Mouse (Mus musculus): ENCODE data around the gene Lrig2.
"Not testable (repeated sequence)": the region's sequence is repeated elsewhere in the genome, so short reads cannot be mapped to it uniquely, and the experiment has no call there.

The Lrig2 gene

DNA sequence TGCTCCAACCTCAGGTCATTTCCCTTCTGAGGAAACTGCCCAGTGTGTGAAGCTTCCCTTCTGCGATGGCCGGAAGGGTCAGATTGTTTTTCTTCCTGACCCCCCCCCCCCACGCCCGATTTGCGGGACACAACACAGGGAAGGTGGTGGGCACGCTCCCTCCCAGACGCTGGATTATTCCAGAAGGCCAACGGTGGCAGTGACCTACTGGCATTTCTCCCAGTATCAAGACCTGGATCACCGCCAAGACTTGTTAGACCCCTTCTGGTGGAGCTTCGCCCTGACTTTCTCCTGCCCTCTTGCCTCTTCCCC, 79.9 kb downstream of the Lrig2 start:
- DNase-seq (ENCODE audit: low spot score) = no peak

DNA sequence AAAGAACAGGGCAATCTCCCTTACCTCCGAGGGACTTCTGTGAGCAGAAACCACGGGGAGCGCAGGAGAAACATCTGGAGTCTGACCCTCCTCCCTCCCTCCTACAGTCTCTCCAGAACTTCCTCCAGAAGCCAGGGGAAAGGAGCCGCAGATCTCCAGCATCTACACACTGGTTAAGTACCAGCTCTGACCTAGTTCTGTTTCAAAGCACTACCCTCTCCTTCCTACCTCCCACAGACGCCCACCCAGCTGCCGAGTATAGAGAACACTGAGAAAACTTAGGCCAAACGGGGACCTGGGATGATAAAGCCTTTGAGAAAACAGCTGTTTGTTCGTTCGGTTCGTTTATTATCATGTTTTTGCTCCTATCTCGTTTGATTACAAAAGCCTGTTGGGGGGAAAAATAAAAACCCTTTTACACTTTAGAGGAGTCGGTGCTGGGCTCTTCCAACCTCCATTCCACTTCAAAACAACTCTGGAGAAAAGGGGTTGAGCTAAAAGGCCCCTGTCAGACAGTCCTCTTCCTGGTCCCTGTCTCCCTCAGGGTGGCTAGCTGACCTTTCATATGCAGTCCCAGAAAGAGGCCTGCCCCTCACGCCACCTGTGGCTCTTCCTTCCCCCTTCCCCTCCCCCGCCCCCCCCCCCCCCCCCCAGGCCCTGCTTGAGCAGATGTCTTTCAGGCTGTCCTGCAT, 80.4 kb downstream of the Lrig2 start:
- DNase-seq (ENCODE audit: low spot score) = no peak

DNA sequence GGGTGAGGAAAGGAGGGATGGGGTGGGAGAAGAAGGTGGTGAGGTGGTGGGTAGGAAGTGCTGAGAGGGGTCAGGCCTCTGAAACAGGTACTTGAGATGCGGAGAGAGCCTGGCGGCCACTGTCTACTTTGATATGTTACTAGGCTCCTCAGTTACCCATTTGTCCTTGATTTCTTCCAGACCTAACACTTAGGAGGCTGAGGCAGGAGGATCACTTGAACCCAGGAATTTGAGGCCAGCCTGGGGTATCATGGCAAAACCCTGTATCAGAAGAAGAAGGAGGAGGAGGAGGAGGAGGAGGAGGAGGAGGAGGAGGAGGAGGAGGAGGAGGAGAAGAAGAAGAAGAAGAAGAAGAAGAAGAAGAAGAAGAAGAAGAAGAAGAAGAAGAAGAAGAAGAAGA, 84.4 kb downstream of the Lrig2 start:
- DNase-seq (ENCODE audit: low spot score) = not testable (repeated sequence)

DNA sequence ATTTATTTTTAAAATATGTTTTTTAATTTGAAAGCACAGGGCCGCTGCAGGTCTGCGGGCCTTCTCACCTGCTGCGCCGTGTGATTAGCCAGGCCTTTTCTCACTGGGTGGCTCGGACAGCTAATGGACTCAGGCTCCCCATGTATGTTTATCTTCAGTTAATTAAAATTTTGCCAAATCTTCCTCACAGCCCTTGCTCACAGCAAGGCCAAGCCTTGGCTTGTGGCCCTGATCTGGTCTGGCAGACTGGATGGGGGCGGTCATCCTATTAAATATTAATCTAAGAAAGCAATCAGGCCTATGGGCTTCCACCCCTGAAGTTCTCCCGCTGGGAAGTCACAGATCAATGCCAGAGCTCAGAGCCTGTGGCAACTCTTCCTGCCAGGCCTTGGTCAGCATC, 87.4 kb downstream of the Lrig2 start:
- DNase-seq (ENCODE audit: low spot score) = no peak

DNA sequence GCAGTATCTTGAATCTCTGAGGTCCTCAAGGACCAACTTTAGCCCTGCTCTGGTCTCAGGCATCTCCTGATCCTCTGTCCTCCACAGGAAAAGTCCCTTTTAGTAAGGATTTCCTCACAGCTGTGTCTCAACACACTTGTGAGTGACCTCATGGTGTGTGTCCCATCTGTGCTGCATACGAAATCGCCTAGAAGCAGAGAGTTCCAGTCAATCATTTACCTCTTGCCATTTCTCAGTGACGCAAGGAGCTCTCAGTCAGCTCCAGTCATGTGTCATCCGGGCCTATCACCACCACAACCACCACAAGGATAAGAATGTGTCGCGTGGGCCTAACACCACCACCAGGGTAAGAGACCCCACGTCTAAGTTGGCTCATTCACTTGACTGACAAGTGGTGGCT, 90.8 kb downstream of the Lrig2 start:
- no peak for DNase-seq (ENCODE audit: low spot score)

DNA sequence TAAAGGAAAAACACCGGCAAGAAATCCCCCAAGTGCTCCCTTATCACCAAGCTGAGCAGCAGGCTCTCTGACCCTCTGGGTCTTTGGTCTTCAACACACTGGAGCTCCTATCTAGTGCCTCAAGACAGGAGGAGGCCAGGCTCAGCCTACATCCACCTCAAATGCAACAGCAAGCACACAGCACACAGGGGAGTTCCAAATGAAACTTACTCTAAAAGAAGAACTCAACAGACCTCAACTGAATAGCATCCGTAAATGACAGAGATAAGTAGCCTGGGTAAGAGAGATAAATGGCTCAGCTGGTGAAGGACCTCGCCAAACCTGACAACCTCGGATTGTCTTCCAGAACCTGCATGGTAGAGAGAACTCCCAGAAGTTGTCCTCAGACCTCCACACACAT, 91.7 kb downstream of the Lrig2 start:
- DNase-seq (ENCODE audit: low spot score) = no peak

DNA sequence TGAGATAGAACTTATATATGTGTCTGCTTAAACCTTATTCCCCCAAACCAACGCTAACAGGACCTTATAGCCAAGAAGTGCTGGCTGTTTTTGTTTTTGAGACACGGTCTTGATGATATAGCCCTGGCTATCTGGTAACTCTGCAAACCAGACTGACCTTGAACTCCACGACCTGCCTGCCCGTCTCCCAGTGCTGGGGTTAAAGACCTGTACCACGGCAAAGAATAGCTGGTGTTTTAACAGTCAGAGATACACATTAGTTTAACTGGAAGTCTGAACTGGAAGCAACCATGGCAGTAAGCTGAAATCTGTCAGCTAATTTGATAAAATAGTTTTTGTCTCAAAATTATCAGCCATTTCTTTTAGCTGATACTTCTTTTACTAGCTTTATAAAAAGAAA, 94.9 kb downstream of the Lrig2 start:
- no peak for DNase-seq (ENCODE audit: low spot score)

DNA sequence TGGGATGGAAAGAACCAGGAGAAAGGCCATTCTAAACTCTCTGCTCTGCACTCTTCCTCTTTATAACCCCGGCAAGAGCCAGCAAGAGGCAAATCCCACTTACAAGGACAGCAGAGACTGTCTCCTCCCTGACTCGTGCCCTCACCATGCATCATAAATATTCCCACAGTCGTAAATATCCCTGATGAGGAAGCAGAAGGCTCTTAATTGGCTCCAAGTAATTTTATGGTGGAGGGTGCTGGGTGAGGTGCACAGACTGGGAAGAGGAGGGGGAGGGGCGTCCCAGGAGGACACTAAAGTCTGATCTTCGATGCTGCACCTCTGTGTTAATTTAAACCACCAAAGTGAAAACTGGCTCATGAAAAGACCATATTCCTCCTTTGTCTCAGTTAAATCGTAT, 99.2 kb downstream of the Lrig2 start:
- DNase-seq (ENCODE audit: low spot score) = no peak

DNA sequence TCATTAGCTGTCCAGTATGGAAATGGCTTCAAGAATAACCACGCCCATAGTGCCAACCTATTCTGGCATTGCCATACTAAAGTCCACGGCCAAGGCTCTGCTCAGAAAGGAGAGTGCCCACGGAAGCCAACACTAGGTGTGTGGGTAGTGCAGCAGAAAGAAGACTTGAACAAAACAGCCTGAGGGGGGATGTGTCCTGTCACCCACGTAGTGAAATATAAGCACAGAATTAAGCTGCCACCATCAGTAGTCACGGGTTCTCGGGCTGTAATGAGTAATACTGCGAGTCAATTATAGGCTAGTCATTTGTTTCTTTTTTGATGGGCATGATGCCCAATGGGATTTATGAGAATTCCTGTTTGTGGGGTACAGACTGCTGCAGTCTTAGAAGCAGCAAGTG, 104.2 kb downstream of the Lrig2 start:
- no peak for DNase-seq (ENCODE audit: low spot score)

DNA sequence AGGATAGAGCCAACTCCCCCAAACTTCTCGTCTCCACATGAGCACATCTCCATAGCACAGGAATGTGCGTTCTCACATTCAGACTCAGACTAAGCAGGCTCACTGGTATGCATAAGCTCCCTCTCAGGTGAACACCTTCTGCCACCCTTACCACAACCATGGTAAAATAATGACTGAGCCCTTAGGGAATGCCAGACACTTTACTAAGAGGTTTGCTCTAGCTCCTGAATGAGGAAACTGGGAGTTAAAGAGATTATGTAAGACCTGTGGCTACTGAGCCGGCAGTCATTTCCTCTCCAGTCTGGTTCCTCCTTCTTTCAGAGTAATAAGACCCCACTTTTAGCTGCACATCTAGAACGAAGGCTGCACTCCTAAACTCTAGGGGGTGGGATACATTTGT, 108.1 kb downstream of the Lrig2 start:
- no peak for DNase-seq (ENCODE audit: low spot score)

DNA sequence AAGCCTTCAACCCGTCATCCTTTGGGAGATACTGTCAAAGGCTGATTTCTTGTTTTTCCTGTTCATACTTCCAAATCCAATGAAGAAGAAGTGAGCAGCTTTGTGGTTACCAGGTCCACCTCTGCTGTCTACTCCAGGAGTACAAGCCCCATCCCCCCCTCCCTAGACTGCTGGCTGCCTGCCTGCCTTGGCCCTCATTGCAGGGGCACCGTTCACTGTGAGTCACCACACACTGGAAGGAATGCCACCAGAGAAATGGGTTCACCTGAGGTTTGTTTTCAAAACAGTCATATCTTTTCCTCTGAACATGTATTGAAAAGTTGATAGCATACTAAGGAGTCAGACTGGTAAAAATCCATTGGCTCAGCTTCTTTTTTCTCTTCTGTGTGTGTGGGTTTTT, 110.5 kb downstream of the Lrig2 start:
- no peak for DNase-seq (ENCODE audit: low spot score)

DNA sequence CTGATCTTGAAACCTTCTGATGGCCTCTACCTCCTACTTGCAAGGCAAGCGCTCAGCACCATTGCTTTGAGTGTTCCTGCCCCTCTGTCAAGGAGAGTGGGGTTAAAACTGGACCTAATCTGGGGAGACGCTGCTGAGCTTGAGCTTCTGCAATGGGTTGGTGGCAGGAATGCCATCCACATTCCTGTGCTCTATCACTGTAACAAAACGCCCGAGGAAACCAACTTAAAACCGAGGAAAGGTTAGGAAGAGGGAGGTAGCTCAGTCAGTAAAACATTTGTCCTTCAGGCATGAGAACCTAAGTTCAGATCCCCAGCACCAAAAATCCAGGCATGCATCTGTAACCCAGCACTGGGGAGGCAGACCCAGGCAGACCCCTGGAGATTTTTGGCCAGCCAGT, 111.6 kb downstream of the Lrig2 start:
- no peak for DNase-seq (ENCODE audit: low spot score)

DNA sequence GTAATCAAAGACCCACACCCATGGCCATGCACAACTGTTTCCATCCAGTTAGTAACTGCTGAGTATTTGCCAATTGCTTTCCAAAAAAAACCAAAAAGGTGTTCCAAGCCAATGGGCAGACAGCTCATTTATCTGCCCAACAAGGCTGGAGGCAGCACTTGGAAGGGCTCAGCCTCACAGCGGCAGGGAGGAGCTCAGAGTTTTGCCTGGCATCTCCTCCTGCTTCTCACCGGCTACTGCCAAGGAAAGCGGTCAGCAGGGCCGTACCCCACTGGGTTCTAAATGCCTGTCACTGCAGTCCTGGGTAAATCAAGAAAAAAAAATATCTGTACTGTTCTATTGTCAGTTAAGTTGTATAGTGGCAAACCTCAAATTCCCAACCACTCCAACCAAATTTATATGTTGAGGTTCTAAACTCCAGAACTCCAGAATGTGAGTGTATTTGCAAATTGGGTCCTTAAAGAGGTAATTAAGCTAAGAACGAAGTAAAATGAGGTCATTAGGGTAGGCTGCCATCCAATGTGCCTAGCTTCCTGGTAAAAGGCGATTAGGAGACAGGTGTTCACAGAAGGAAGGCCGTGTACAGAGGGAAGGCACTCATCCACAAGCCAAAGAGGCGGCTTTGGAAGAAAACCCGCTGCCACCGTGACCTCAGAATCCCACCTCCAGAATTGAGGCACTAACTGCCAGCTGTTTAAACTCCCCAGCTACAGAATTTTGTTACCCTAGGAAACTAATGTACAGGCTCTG, 112.2 kb downstream of the Lrig2 start:
- DNase-seq (ENCODE audit: low spot score) = no peak

DNA sequence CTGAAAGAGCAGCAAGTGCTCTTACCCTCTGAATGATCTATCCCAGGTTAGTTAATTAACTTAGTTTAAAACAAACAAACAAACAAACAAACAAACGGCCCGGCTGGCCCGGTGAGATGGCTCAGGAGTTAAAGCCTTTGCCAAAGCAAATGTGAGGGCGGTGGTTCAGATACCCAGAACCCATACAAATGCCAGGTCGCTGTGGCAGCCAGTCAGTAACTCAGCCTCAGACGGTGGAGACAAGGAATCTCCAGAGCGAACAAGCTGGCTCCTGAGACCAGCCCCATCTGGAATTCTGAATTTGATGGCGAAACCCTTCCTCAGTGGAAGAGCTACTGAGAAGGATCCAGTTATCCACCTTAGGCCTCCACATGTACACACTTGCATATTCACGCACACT, 114.4 kb downstream of the Lrig2 start:
- no peak for DNase-seq (ENCODE audit: low spot score)

DNA sequence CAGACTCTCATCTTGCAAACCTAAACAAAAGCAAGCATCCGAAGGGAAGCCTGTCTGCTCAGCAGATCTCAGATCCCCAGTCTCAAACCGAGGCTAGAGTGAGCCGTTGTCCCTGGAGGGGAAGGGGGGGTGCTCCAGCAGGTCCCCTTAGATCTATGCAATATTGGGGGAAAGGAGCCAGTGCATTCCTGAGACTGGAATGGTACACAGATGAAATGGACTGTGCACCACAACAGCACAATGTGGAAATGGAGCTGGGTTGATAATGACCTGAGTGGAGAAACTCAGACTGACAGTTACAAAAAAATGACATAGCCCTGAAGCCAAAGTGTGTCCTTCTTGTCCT, 115.0 kb downstream of the Lrig2 start:
- DNase-seq (ENCODE audit: low spot score) = no peak

DNA sequence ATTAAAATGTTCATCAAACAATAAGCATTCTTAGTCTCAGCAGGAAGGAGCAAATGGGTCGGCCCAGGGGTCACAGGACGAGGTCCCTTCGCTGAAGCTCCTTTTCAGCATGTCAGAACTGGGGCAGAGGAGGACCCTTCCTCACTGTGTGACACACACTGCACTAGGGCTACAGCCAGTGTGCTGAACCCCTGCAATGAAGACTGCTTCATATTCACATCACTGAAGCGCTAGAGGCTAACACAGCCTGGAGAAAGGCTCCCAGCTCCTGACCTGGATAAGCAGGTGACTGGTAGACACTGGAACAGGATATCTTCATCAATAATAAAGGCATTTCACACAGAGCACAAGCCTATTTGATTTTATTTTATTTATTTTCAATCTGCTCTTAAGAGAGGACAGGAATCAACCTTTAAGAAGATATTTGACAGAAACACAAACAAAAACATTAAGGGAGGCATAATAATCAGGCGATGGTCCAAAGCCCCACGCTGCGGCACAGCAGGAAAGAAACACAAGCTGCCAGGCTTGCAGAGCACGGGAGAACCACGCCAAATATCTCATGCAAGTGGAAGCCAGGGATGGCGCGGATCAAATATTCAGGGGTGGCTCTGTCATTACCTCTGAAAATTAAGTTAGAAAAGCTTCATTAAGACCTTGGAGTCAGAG, 115.5 kb downstream of the Lrig2 start:
- no peak for DNase-seq (ENCODE audit: low spot score)

DNA sequence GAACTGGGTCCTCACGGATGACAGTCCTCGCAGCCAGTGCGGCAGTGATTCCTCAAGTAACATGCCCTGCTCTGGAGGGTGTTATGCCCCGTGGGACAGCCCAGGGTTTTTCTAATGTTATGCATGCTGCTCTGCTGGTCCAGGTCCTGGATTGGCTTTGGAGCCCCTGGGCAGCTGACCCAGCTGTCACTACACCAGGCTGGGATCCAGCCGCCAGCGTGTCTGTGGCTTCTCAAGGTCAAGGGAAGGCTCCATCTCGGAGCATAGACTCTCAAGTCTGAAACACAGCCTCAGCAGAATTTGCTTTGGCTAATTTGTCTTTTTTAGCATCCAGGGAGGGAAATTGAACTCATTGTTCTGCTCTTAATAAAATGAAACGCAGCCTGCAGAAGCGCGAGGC, 121.6 kb downstream of the Lrig2 start:
- DNase-seq (ENCODE audit: low spot score) = no peak

DNA sequence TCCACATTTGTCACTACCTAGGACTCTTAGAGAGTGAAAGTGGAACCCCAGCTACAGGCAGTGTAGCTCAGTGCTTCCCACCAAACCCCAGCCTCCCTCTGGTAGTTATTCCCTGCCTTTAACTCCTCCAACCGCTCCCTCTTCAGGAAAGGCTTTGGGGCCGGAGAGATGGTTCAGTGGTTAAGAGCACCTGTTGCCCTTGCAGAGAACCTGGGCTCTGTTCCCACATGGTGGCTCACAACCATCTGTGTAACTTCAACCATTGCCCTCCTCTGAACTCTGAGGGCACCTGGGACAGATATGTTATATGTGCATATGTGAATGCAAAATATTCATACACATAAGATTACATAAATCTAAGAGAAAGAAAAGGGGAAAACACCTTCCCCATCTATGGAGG, 122.3 kb downstream of the Lrig2 start:
- no peak for DNase-seq (ENCODE audit: low spot score)

DNA sequence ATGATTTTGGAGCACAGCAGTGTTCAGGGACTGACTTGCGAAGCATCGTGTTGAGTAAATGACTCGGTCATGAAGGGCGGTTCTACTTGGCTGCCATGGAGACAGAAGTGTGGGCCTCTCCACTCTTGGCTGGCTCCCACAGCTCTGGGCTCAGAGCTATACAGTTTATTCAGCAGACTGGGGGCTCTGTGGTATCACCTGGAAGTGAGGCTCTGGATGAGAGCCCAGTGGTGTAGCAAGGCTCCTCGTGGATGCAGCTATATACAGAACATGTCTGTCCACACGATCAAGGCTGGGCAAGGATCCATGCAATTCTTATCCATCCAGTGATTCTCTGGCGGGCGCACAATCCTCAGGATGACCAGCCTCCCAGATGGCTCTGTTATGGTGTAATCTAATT, 126.1 kb downstream of the Lrig2 start:
- no peak for DNase-seq (ENCODE audit: low spot score)

DNA sequence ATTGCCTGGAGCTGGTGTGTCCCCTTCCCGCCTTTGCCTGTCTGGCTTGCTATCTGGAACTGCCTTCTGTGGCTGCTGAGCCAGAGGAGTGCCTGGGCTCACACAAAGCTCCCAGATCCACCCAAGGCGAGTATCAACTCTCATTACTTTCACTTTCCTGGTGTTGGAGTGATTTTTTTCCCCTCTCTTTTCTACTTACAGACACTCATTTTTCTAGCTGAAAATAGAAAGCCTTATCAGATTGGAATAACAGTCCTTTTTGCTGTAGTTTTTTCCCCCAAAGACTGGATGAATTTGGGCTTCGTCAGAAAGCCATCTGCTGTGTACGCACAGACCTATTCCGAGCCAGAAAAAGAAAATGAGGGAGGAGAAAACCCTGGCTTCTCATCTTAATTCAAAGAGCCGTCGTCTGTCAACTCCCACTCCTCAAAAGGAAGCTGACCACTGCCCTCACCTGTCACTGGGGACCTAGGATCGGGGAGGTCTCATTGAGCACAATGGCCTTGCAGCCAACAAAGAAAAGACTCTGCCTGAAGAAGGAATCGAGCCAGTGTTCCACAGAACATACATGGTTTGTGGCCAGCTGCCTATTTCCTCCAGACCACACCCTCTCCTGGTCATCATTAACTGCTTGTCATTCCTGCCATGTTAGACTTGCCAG, 127.9 kb downstream of the Lrig2 start:
- no peak for DNase-seq (ENCODE audit: low spot score)

DNA sequence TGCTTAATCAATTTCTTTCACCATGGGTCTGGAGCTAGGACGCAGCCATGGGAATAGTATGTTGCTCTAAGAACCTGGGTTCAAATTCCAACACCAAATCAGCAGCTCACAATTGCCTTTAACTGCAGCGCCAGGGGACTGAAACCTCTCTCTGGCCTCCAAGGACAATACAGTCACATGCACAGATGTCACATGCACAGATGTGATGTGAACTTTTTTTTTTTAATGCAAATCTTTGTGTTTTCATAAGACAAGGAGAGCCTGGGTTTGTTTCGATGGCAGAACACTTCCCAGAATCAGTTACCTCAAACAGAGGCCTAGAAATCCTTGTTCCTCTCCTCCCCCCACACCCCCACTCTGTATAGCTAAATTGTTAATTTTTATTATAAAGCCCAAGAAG, 133.5 kb downstream of the Lrig2 start:
- DNase-seq (ENCODE audit: low spot score) = no peak

DNA sequence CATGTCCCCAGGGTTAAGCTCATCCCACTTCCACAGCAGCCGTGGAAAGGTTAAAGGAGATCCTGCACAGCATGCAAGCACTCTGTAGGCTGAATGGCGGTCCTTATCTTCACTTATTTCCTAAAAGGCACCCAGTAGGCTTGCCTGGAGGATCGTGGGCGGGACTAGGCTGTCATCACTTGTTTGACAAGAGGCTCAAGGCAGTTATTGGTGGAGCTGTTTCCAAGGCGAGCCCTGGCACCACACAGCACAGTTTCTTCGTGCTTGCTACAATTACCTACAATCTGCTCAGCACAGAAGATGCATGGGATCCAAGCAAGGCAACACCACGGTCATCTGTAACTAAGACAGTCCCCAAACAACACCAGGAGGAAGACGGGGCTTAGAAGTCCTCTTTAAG, 137.8 kb downstream of the Lrig2 start:
- DNase-seq (ENCODE audit: low spot score) = no peak

DNA sequence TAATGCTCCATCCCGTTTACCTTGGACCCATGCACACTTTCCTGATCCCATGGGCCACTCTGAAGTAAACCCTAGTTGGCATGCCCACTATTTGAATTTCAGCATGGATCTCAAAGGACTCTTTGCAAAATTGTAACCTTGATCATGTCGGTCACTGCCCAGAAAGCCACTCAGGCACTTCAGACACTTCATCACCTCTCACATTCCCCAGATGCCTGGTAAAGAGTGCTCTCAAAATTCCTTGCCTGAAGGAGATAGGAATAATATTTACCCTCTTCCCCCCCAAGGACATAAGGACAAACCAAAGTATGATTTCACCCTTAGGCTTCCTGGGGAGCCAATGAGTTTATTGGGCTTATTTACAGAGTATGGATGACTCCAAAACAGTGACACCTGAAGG, 139.3 kb downstream of the Lrig2 start:
- no peak for DNase-seq (ENCODE audit: low spot score)
